Mouse (Mus musculus): ENCODE data around the gene Nup107. TPM values are rescaled to one million over a fixed set of nuclear protein-coding genes. Genes with fewer than 3 reads are reported as not detected.
"Not testable (repeated sequence)": the region's sequence is repeated elsewhere in the genome, so short reads cannot be mapped to it uniquely, and the experiment has no call there.

Nup107 gene
- total RNA-seq, 1 experiment from 2014 or later, result 45.9 TPM

DNA sequence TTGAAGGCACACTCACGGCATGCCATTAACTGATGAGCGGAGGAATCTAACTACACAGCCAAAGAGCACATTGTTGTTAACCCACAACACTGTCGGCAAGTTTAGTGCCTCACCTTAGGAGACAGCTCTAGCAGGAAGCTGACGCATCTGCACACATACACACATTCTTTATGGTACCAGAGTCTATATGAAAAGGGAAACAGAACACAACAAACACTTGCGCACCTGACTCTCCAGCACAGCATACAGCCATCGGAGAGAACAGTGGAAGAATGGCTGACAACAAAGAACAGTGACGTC lies 24.4 kb downstream of the Nup107 start:
- no peak for ATAC-seq (ENCODE audit: extremely low read depth, insufficient number of reproducible peaks, low FRiP score, poor library complexity, severe bottlenecking)

DNA sequence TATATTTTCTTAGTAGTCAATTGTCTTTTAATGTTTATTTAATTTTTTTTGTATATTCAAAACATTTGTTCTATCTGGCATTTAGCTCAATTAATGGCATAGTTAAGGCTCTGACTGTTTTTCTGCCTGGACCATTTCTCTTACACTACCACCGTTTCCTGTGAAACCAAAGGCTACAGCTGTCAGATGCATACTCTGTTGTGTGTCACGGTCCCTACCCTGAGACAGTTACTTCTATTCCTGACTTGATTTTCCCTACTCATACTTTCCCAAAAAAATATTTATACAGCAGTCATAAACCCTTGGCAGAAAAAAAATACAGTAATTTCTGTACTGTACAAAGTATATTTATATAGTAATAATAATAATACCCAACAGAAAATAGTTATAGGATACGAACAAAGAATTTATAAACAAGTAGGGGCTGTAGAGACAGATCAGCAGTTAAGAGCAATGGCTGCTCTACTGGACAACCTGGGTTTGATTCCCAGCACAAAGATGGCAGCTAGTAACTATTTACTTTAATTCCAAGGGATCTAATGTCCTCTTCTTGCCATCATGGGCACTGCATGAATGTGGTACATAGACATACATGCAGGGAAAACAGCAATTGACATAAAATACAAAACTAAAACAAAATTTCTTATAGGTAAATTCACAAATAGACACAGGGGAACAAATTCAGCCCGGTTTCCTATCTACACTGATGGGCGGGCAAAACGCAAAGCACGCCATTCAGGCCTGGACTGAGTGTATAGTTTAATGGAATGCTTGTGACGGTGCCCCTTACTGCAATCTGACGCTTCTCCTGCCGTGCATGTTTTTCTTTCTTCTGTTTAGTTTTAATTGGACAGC lies 25.0 kb downstream of the Nup107 start:
- no peak for ATAC-seq (ENCODE audit: extremely low read depth, insufficient number of reproducible peaks, low FRiP score, poor library complexity, severe bottlenecking)

DNA sequence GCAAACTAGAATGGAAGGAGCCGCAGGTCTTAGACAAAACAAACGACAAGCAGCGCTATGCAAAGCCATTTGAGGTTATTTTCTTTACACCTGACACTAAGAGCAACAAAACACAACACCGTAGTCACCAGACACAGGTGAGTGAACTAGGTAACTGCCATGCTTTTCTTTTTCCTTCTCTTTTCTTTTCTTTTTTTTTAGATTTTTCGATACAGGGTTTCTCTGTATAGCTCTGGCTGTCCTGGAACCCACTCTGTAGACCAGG lies 25.7 kb downstream of the Nup107 start:
- no peak for ATAC-seq (ENCODE audit: extremely low read depth, insufficient number of reproducible peaks, low FRiP score, poor library complexity, severe bottlenecking)

GRCm38 (mm10) chr10:117766111-117766895 lies 26.2 kb downstream of the Nup107 start:
- no peak for ATAC-seq (ENCODE audit: extremely low read depth, insufficient number of reproducible peaks, low FRiP score, poor library complexity, severe bottlenecking)

- no peak for ATAC-seq (ENCODE audit: extremely low read depth, insufficient number of reproducible peaks, low FRiP score, poor library complexity, severe bottlenecking)
These were observed 27.2 kb downstream of the Nup107 start for GRCm38 (mm10) chr10:117765116-117765894.

GRCm38 (mm10) chr10:117764598-117764997 lies 27.9 kb downstream of the Nup107 start:
- ATAC-seq (ENCODE audit: extremely low read depth, insufficient number of reproducible peaks, low FRiP score, poor library complexity, severe bottlenecking), result no peak

GRCm38 (mm10) chr10:117763588-117764190 lies 28.8 kb downstream of the Nup107 start:
- no peak for ATAC-seq (ENCODE audit: extremely low read depth, insufficient number of reproducible peaks, low FRiP score, poor library complexity, severe bottlenecking)

DNA sequence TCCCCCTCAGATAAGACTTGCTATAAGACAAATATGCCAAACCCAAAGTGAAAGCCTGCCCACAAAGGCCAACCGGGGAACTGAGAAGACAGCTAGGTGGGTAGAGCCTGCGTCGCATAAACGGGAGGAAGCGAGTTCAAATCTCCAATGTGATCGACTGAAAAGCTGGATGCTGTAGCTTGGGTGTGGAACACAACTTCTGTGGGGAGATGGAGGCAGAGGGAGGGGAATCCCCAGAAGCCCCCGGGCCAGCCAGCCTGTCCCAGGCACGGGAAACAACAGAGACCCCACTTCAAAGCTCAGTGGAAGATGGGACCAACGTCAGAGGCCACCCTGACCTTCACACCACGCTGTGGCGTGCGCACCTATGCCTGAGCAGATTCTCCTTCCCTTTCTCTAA lies 29.5 kb downstream of the Nup107 start:
- ATAC-seq (ENCODE audit: extremely low read depth, insufficient number of reproducible peaks, low FRiP score, poor library complexity, severe bottlenecking), result no peak

GRCm38 (mm10) chr10:117762281-117762830 lies 30.1 kb downstream of the Nup107 start:
- ATAC-seq (ENCODE audit: extremely low read depth, insufficient number of reproducible peaks, low FRiP score, poor library complexity, severe bottlenecking), result no peak

DNA sequence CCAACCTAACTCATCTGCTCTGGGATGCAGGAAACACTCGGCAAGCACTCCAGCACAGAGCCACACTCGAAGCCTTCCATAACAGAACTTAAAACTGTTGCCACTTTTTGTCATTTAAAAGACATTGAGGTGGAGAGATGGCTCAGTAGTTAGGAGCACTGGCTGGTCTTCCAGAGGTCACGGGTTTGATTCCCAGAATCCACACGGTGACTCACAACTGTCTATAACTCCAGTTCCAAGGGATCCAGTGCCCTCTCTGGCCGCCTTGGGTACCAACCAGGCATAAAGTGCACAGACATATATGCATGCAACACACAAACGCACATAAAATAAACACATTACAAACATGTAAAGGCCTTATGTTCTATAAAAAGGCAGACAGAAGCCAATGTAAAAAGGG lies 31.0 kb downstream of the Nup107 start:
- no peak for ATAC-seq (ENCODE audit: extremely low read depth, insufficient number of reproducible peaks, low FRiP score, poor library complexity, severe bottlenecking)

GRCm38 (mm10) chr10:117760831-117761335 lies 31.6 kb downstream of the Nup107 start:
- no peak for ATAC-seq (ENCODE audit: extremely low read depth, insufficient number of reproducible peaks, low FRiP score, poor library complexity, severe bottlenecking)

GRCm38 (mm10) chr10:117759844-117760630 lies 32.5 kb downstream of the Nup107 start:
- ATAC-seq (ENCODE audit: extremely low read depth, insufficient number of reproducible peaks, low FRiP score, poor library complexity, severe bottlenecking), result no peak

DNA sequence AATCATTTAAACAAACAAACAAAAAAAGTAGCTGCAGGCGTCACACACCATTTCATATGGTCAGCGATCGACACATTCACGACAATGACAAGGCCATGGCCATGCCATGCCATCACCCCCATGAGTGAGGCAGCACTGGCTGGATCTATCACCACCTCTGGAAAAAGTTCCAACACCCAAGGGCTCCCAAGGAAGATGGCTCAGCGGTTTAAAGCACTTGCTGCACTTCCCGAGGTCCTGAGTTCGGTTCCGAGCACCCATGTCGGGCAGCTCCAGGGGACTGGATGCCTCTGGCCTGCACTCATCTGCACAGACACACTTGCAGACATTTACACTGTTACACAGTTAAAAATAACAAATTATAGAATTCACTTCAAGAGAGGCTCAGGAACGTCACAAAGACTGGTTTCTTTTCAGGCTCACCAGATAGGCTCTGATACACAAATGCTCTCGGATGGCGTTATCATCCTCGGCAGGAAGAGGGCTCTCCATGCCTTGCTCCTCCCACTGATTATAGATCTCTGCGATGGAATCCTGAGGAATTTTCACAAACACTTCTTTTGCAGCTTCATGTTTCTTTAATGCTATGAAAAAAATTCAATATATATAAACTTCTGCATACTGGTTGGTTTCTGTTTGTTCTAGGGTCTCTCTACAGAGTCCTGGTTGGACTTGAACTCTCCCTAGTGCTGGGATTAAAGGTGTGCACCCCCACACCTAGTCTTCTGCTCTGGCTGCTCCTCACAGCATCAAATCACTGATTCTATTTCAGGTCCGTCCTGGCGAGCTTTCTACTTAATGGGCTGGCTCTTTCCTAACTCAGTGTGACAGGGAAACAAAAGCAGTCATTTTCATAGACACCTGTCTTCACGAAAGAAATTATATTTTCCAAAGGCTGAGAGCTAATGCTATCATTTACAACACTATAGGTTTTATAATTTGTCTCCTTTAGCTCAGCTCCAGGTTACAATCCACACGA lies 33.5 kb downstream of the Nup107 start:
- ATAC-seq (ENCODE audit: extremely low read depth, insufficient number of reproducible peaks, low FRiP score, poor library complexity, severe bottlenecking), result no peak

GRCm38 (mm10) chr10:117758344-117758743 lies 34.2 kb downstream of the Nup107 start:
- not testable (repeated sequence) for ATAC-seq (ENCODE audit: extremely low read depth, insufficient number of reproducible peaks, low FRiP score, poor library complexity, severe bottlenecking)

- ATAC-seq (ENCODE audit: extremely low read depth, insufficient number of reproducible peaks, low FRiP score, poor library complexity, severe bottlenecking), result no peak
These were observed 34.6 kb downstream of the Nup107 start for GRCm38 (mm10) chr10:117757796-117758342.

GRCm38 (mm10) chr10:117757259-117757658 lies 35.2 kb downstream of the Nup107 start:
- ATAC-seq (ENCODE audit: extremely low read depth, insufficient number of reproducible peaks, low FRiP score, poor library complexity, severe bottlenecking), result no peak

DNA sequence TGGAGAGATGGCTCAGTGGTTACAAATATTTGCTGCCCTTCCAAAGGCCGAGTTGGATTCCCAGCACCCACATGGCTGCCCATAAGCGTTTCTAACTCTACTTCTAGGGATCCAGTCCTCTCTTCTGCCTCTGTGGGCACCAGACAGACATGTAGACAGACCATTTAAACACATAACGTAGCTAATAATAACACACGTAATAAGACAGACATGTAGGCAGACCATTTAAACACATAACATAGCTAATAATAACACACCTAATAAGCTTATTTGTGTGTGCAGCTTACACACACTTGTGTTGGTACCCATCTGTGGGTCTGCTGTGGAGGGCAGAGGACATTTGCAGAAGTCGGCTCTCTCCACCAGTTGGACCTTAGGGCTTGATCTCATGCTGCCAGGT lies 35.7 kb downstream of the Nup107 start:
- ATAC-seq (ENCODE audit: extremely low read depth, insufficient number of reproducible peaks, low FRiP score, poor library complexity, severe bottlenecking), result no peak
